Mouse (Mus musculus) MEL (cell line): Measurements from ENCODE around the gene Igsf8.

Source experiments
- CTCF ChIP-seq, 3 experiments: IDR thresholded peaks in 2 of 3; conservative IDR thresholded peaks in 1 of 3; 2 replicates each; pipeline ENCODE4 v1.5.1; 2011 to 2012; ENCODE audit warnings: low read length in 3 of 3, low read depth in 2 of 3, mild to moderate bottlenecking in 2 of 3, improper control_type of control experiment in 1 of 3, inconsistent platforms in 1 of 3, mixed read lengths in 1 of 3, moderate library complexity in 1 of 3; ENCODE audit not compliant: control insufficient read depth in 1 of 3, insufficient read depth in 1 of 3, poor library complexity in 1 of 3, severe bottlenecking in 1 of 3
- HCFC1 ChIP-seq: IDR thresholded peaks from 2 replicates; pipeline ENCODE4 v1.6.1; 2012; ENCODE audit warnings: low read depth, mild to moderate bottlenecking, inconsistent platforms, low read length, improper control_type of control experiment, moderate library complexity
- MAX ChIP-seq: IDR thresholded peaks from 2 replicates; pipeline ENCODE4 v1.6.1; 2011; ENCODE audit warnings: low read length, improper control_type of control experiment
- MXI1 ChIP-seq: IDR thresholded peaks from 2 replicates; pipeline ENCODE4 v1.6.1; 2011; ENCODE audit warnings: mild to moderate bottlenecking, low read depth, low read length, improper control_type of control experiment
- MYC ChIP-seq: IDR thresholded peaks from 2 replicates; pipeline ENCODE4 v1.6.1; 2011; ENCODE audit warnings: low read depth, mild to moderate bottlenecking, low read length, improper control_type of control experiment, moderate library complexity
- POLR2A ChIP-seq, 2 experiments: IDR thresholded peaks; 2 replicates each; pipeline ENCODE4 v1.6.1; 2011 to 2012; ENCODE audit warnings: low read length in 2 of 2, mild to moderate bottlenecking in 2 of 2, control low read depth in 1 of 2, improper control_type of control experiment in 1 of 2, low read depth in 1 of 2, moderate library complexity in 1 of 2; ENCODE audit not compliant: control insufficient read depth in 1 of 2, insufficient read depth in 1 of 2, poor library complexity in 1 of 2
- POLR2AphosphoS2 ChIP-seq: IDR thresholded peaks from 2 replicates; pipeline ENCODE4 v1.6.1; 2011; ENCODE audit warnings: low read length, improper control_type of control experiment
- RCOR1 ChIP-seq: IDR thresholded peaks from 2 replicates; pipeline ENCODE4 v1.6.1; 2012; ENCODE audit warnings: low read depth, mild to moderate bottlenecking, inconsistent platforms, low read length, improper control_type of control experiment

- TF ChIP-seq HCFC1 (no peak), CTCF (IDR thresholded peaks at IDR 0.05 in 2 of 3, conservative IDR thresholded peaks at IDR 0.05 in 1 of 3; ENCODE audit: control insufficient read depth in 1 of 3, insufficient read depth in 1 of 3, low read depth in 2 of 3, low read length in 3 of 3, poor library complexity in 1 of 3, severe bottlenecking in 1 of 3) (no peak), MXI1 (no peak), POLR2A (IDR thresholded peaks at IDR 0.05; ENCODE audit: control insufficient read depth in 1 of 2, insufficient read depth in 1 of 2, low read depth in 1 of 2, low read length in 2 of 2, poor library complexity in 1 of 2) (no peak), POLR2AphosphoS2 (no peak), RCOR1 (no peak), MYC (no peak), MAX (no peak)
Measured at GRCm38 (mm10) chr1:172337411-172338185, 76.2 kb downstream of the Igsf8 start.
